Mouse (Mus musculus) urinary bladder, postnatal 25 days (tissue): ENCODE results near the gene Fmod.
A peak's percentile ranks its signal among the peaks of the same experiment; 100 is the strongest.

Experiments
- DNase-seq: peaks from one replicate; pipeline ENCODE4 v3.0.0; 2022; ENCODE audit warnings: low spot score

The Fmod gene

DNA sequence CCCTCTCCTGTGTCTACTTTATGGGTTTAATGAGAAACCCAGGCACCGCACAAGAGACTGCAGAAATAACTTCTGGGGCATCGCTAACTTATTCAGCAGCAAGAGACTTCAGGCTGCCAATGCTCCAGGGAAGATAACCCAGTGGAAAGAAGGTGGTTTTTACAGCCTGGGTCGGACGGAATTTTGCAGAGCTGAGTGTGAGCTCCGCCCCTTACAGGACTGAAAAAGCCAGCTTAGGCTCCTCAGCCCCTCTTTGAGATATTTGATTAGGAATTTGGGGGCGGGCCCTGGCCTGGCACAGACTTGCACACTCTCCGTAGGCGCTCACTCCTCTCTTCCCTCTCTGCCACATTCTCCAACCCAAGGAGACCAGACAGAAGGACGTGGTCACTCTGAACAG, at the start of gene Fmod:
Gene Fmod, plus strand, starts transcription at position 83 of the 400 bp plus-strand sequence.
- no peak for DNase-seq

DNA sequence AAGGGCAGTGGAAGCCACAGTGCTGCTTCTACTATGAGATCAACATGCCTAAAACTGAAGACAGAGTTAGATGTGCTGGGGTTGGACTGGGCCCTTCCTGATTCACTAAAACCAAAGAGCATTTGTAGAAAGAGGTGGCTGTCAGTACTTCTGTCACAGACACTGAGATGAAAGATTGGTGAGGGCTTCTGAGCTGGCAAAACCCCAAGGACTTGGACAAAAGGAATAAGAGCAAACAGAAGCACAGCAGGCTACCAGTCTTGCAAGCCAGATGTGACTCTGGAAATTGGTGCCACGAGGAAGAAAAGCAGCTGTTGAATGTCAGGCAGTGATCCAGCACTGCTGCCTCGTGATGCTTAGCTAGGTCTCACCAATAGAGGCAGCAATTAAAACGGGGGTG, 48.2 kb upstream of the Fmod start:
- DNase-seq: no peak

DNA sequence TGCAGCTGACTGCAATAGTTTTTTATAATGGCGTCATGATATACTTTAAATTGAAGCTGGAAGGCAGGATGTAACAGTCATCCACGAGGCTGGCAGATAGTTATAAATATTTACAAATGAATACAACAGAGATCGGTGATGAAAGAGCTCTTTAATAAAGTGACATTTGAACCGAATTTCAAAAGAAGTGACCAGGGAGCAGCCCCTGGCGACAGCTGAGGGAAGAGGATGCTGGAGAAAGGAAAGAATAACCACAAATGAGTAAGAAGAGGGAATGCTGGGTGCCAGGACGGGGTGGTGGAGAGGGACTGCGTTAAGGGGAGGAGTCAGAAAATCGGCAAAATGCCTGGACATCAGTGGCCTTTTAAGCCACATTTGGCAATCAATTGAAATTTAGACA, 45.8 kb upstream of the Fmod start:
- no peak for DNase-seq

DNA sequence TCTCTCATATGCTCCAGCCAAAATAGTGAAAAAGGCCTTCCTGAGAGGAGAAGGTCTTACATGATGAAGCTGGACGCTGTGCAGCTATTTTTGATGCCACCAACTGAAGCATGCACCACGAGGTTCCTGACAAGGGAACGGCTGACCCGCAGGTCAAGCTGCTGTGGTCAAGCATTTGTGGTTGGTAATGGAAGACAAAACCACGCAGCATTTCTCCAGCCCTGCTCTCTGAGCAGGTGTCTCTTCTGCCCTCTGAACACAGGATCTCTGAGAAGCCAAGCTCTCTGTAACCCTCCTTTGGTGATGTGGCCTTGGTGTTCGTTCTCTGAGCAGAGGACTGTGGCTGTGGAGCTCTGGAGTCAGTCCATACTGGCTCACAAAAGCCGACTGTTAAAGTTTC, 31.6 kb upstream of the Fmod start:
- no peak for DNase-seq

DNA sequence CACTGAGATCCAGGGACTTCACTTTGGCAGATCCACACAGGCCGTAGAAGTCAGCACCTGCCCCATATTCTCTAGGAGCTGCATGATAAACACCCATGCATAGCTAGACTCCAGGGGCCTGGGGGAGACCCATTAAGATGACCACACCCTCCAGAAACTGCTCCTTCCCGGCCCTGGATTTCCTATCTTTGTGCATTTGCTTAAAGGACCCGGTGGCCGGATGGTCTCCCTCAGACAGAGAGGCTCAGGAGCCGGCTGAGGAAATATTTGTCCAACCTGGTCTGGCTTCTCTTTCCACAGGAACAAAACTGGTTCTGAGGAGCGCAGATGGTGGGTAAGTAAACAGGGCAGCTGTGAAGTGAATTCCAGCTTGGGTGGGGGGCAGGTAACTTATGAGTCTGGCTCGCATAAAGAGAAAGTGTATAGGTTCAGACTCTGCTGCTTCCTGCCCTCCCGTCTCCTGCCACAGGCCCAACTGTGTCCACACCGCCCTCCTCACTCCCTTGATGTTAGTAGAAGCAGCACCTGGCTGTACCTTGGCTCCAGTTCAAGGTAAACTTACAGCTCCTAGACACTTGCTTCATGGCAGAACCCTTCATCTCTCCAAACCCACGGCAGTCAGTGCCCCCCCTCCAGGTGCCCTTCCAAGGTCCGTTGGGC, 30.8 kb upstream of the Fmod start:
- no peak for DNase-seq

DNA sequence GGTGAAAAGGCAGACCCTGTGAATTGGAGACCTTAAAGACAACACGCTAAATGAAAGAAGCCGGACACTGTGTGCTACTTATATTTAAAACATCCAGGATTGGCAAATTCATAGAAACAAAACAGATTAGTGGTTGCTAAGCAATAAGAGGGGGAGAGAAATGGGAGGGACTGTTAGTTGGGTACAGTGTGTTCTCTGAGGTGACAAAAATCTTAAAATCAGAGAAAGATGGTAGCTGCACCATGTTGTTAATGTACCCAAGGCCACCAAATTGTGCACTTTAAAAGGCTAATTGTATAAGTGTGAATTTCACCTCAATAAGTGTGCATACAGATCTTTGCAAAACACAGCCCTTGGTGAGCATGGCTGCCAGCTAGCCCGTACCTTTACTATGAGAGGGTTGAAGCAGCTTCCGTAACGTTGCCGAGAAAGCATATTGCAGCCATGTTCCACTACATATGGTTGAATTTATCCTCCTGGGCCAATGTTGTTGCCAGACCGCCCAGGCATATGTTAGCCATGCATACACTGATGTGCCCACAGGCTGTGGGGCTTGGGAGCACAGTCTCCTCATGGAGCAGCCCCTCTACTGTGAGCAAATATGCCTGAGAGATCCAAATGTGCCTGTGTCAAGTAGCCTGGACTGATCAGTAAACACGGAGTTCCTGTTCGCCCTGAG, 12.6 kb upstream of the Fmod start:
- no peak for DNase-seq

DNA sequence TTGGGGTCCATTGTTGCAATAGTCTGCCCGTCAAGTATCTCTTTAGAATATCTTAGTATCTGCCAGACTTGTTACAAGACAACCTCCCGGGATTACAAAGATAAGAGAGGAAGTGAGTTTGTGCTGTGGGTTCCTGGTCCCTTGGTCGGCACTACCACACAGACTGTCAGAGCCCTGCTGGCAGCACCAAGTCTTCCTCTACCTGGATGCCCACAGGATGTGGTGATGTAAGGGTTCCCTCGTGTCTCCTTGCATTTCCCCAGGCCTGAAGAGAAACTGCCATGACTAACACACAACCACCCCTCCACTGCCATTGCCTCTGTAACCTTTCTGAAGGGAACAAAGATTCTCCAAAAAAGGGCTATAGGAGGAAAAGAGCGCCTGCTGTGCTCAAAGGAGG, 11.1 kb upstream of the Fmod start:
- DNase-seq: no peak

DNA sequence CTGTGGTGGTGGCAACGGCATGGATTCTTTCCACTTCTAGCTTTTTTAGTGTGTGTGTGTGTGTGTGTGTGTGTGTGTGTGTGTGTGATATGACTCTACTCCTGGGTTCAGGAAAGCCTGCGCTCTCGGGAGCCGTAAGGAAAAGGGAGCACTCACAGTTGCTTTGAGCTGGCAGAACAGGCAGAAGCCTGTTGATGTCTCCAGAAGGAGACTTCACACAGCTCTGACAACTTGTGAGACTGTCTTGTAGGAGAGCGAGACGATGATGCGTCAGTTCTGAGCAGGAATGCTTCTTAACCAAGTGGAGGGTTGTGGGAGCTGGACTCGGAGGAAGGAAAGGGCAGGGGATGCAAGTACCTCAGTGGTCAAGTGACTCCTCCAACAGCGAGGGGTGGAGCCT, 10.3 kb upstream of the Fmod start:
- DNase-seq: no peak

DNA sequence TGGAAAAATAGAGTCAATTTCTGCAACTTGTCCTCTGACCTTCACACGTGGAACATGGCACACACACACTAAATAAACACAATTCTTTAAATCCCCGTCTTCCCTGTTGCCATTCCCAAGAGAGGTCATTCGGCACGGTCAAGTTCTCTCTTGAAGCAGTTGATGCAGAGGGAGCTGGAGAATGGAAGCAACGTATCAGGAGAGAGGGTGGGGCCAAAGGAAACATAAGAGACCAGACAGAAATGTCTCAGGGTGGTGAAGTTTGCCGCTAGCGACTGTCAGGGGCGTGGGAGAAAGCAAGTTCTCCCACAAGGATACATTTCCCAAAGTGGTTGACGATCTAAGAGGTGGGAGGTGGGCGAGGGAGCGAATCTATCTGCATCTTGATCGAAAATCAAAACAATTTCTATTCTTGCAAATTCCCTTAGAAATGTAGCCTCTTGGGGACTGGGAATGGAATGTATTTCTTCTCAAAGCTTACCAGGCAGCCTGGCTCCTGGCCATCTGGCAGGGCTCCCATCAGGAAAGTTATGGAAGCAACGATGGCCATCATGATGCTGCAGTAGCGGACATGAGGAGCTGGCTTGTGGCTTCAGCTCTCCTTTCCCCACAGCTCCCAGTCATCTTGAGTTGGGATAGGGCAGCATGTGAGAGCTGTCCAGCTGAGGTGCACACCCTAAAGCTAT, 8.8 kb upstream of the Fmod start:
- no peak for DNase-seq

DNA sequence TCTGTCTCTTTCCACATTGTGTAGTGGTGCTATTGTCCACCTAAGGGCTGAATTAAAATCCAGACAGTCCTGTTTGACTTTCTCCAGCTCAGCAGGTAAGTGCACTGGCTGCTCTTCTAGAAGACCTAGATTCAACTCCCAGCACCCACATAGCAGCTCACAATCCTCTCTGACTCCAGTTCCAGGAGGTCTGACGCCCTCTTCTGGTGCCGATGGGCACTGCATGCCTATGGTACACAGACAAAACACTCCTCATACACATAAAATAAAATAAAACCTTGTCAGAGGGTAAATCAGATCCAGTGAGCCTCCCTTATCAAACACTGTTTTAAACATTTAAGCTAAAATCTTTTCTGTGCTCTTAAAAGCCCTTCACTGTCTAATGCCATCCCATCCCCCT, 562 bp upstream of the Fmod start:
- DNase-seq: no peak

DNA sequence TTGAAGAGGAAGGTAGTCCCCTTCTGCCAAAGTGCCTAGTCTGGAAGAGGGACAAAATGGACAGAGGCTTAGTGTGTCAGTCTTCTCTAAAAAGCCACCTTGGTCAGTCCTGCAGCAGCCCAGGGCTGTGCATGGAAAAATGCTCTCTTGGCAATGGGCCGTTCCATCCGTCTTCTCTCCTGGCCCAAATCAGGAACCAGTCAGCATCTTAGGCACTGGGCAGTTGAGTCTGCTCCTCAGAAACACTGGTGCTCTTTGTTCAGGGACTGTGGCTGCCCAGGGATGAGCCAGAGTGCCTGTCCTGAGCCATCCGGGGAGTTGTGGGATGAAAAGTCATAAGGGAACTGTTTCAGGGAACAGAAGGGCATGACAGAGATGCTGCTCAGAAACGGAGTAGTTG, 1.3 kb downstream of the Fmod start:
- no peak for DNase-seq

DNA sequence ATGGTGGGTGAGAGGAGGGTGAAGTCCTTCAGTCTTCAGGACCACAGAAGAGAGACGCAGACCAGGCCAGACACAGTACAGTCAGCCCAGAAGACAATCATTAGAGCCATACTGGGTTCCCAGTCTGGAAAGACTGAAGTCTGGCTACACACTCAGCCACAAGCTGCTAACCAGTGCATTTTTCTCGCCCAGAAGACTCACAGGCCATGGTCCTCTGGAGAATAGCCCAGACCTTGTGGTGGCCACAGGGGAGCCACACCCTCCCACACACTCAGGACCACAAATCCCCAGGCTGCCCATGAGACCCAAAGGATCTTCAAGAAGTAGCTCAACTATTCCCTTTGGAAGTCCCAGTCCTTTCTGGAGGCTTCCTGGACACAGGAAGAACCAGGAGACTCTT, 2.3 kb downstream of the Fmod start:
- no peak for DNase-seq

DNA sequence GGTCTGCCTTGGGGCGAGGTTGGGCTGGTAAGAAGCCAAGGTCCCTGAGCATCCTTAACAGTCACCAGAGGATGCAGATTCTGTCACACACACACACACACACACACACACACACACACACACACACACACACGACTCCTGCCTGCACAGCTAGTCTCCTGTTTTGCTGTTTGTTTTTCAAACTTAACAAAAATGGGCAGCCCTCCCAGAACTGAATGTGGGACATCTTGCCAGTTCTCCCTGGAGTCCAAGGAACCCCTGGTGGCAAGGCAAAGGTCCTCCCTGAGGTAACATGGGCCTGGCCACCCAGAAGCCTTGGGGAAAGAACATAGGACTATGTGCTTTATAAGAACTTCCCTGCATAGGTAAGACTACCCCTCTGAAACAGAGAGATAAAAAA, 4.8 kb downstream of the Fmod start:
- DNase-seq: no peak

DNA sequence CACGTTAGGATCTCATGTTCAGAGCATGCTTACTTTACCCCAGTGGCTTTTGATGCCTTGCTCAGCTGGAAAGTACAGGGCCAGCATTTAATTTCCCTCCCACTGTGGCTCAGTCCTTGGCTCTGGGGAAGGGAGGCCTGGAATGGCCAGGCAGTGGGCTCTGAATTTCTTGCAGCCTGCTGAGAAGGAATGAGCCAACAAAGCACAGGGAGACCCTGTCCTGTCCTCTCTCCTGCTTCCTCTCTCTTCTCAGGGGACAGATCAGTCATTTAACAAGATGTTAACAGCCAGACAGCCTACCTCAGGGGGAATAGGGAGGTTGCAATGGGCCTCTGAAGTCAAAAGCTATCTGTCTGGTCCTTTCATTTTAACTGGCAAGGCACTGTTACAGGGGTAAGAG, 5.3 kb downstream of the Fmod start:
- DNase-seq: no peak

DNA sequence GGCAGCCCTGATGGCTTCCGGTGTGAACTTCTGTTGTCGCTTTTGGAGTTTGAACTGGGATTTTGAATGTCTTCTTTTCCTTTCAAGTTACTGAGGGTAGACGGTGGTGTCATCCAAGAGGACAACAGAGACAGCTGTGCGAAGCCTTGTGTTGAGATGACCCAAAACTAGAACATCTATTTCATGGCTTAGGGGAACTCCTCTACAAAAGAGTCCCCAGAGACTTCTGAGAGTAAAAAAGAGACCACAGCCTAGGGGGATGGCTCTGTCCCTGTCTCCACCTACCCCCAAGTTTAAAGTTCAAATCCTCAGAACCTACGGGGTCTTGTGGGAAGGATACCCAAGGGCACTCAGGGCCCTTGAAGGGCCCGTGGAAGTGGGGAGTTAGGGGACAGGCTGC, 7.8 kb downstream of the Fmod start:
- no peak for DNase-seq

DNA sequence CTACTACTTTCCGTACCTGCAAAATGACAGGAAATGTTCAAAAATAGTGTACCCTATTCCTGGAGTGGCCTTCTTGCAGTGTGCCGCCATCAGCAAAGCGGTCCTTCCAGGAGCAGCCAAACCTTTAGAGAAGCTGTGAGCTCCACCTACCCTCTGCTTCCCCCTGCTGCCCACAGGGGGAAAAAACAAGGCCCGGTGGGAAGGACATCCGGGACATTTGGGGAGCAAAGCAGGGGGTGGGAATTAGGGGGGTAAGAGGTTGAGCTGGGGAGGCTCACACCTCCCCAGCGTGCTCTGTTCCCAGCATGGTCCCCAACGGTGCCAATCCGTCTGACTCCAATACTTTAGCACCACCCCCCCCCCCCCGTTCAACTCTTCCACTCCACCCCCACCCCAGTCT, 8.9 kb downstream of the Fmod start:
- DNase-seq: peak; percentile 71

DNA sequence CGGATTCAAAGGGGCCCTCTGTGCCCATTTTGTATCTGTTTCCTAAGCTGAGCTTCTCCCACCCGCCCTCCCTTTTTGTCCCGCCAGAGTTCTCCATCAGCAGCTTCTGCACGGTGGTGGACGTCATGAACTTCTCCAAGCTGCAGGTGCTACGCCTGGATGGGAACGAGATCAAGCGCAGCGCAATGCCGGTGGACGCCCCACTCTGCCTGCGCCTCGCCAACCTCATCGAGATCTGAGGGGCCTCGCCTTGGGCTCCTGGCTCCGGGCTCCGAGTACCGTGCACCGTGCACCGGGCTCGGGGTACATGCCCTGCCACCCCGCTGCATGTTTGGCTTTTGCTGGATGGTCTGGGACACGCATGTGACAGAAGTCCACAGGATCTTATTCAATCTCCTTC, 9.3 kb downstream of the Fmod start:
- DNase-seq: no peak

DNA sequence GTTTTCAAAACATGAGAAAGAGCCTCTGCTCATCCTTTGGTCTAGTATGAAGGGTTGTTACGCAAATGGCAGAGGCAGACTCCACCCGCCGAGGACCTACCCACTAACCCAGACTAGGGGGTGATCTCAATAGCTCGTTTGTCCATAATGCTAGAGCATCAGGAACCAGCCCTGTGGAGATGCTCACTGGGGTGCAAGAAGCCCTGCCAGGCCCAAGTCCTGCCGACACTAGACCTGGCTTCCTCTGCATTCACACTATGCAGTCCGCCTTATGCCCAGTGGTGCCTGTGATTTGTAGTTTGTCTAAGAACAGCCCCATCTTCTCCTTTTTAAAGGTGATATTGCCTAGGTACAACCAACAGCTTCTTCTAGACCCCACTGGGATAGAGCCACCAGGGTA, 10.4 kb downstream of the Fmod start:
- no peak for DNase-seq

DNA sequence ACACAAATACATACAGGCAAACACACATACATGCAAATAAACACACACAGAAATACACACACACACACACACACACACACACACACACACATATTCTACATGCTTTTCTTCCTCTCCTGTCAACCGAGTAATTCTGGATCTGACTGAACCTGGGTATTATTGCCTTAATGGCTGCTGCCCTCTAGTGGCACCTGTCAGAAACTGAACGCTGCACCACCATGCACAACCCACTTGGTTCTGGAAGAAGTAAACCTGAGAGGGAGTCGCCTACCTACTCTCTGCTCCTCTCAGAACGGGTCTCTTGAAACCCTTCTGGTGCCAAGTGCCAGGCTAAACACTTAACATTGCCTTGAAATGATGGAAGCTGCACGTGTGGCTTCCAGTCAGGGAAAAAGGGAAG, 11.7 kb downstream of the Fmod start:
- DNase-seq: peak; percentile 66

DNA sequence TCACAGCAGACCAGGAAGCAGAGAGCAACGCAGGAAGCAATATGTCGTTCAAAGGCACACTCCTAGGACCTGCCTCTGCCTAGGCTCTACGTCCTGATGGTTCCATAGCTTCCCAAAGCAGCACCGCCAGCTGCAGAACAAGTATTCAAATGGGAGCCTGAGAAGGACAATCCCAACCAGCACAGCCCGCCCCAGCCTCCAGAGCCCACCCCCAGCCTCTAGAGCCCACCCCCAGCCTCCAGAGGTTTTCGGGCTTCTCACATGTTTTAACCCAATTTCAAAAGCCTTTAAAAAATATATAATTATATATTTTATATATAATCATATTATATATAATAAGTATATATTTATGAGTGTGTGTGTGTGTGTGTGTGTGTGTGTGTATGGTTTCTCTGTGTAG, 12.5 kb downstream of the Fmod start:
- DNase-seq: no peak

DNA sequence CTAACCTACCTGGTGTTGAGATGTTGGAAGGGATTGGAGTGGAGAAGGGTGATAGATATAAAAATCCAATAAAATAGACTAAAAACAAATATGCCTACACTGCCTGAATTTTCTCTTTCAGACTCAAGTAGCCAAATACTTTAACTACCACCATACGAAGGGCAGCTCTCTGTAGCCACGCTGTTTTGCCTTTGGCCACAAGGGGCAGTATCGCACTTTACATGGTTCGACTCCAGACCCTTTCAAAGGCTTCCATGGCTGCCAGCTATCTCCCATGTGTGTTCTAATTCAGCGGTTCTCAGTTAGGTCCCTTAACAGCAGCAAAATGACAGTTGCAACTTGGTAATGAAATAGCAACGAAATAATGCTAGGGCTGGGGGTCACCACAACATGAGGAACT, 16.2 kb downstream of the Fmod start:
- peak; percentile 81 for DNase-seq

DNA sequence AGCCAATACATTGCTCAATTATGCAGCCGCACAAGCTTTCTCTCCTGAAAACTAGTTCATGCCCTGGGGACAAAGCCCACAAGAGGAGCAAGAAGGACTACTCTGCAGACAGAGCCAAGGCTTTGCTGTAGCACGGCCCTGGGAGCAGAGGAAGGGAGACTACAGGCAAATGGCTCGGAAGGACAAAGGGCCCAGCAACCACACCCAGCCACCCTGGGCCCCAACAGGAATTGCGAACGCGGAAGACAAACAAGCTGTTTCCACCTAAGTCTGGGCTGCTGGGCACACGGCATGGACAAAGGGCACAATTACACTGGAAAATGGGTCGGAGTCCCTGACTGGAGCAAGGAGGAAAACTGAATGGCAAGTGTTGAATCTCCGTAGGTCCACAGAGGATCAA, 18.0 kb downstream of the Fmod start:
- DNase-seq: no peak

DNA sequence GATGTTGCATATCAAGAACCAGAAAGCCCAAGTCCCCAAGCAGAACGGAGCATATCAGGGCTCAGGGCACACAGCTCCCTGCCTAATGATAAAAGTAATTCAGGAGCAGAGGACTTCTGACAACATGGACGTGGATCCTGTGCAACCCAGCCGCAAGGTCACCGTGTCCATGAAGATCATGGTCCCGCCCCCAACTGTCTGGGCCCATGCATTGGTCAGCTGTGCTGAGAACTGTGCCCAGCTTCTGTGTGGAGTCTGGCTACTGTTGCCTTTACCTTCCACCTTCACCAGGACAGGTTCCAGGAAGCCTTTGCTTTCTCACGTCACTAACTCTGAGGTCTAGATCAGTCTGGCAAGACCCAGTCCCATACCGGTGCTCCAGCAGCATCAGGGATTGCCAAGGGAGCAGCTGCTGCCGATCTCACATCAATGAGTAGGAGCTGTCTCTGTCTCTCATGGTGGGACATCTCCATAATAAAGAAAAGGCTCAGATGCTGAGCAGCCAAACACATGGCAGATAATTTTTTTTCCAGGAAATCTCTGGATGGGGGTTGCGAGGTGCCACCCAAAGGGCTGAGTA, 18.7 kb downstream of the Fmod start:
- no peak for DNase-seq
